Mouse (Mus musculus): ENCODE data around the gene Dnajb4. TPM values are rescaled to one million over a fixed set of nuclear protein-coding genes. Genes with fewer than 3 reads are reported as not detected.
A peak's percentile ranks its signal among the peaks of the same experiment; 100 is the strongest.

Dnajb4 gene
- polyA plus RNA-seq, 1 experiment from 2014 or later = 26.6 TPM

GRCm38 (mm10) chr3:152159321-152159720 lies 50.8 kb downstream of the Dnajb4 start:
- no peaks in the 10 kb centered on the region for H3K9me3 ChIP-seq (ENCODE audit: control insufficient read depth, low read length)
- no peaks in the 10 kb centered on the region for H3K4me1 ChIP-seq (ENCODE audit: control insufficient read depth, insufficient read depth, low read length)
- no peak overlapping the region for H3K4me2 ChIP-seq
- H3K27me3 ChIP-seq (ENCODE audit: control insufficient read depth, insufficient read depth, low read length) = no peaks in the 10 kb centered on the region
- DNase-seq (ENCODE audit: low spot score, missing footprints) (no peak), ATAC-seq (ENCODE audit: low FRiP score) (0 out of 2 replicates have a peak, but pooled peaks have one; percentile 31)
- H3K9ac ChIP-seq (ENCODE audit: low read length) = no peak overlapping the region
- no peak overlapping the region for H3K27ac ChIP-seq (ENCODE audit: low read depth, low read length)
- no peaks in the 10 kb centered on the region for H3K36me3 ChIP-seq (ENCODE audit: control insufficient read depth, insufficient read depth, low read length)
- no peak overlapping the region for H3K4me3 ChIP-seq (ENCODE audit: low read depth, low read length)

- no peaks in the 10 kb centered on the region for H3K36me3 ChIP-seq (ENCODE audit: control insufficient read depth, insufficient read depth, low read length)
- H3K4me2 ChIP-seq = no peak overlapping the region
- H3K4me1 ChIP-seq (ENCODE audit: control insufficient read depth, insufficient read depth, low read length) = no peaks in the 10 kb centered on the region
- H3K4me3 ChIP-seq (ENCODE audit: low read depth, low read length) = no peak overlapping the region
- no peak overlapping the region for H3K9ac ChIP-seq (ENCODE audit: low read length)
- ATAC-seq (ENCODE audit: low FRiP score) (peak; percentile 68; the same call in 1 of the 2 replicates), DNase-seq (ENCODE audit: low spot score, missing footprints) (no peak)
- H3K27ac ChIP-seq (ENCODE audit: low read depth, low read length) = no peak overlapping the region
- no peaks in the 10 kb centered on the region for H3K27me3 ChIP-seq (ENCODE audit: control insufficient read depth, insufficient read depth, low read length)
- 73% methylated on average over 10 of the region's 10 CpGs for WGBS
- no peaks in the 10 kb centered on the region for H3K9me3 ChIP-seq (ENCODE audit: control insufficient read depth, low read length)
Observed at GRCm38 (mm10) chr3:152158344-152159291, 51.5 kb downstream of the Dnajb4 start.

GRCm38 (mm10) chr3:152156816-152157496 lies 53.1 kb downstream of the Dnajb4 start:
- 57% methylated on average over 23 of the region's 23 CpGs for WGBS
- Histone ChIP-seq H3K4me1 (ENCODE audit: control insufficient read depth, insufficient read depth, low read length) (no peaks in the 10 kb centered on the region), H3K27ac (ENCODE audit: low read depth, low read length) (no peak overlapping the region), H3K36me3 (ENCODE audit: control insufficient read depth, insufficient read depth, low read length) (no peaks in the 10 kb centered on the region), H3K9ac (ENCODE audit: low read length) (no peak overlapping the region), H3K4me2 (no peak overlapping the region), H3K9me3 (ENCODE audit: control insufficient read depth, low read length) (no peaks in the 10 kb centered on the region), H3K27me3 (ENCODE audit: control insufficient read depth, insufficient read depth, low read length) (no peaks in the 10 kb centered on the region), H3K4me3 (ENCODE audit: low read depth, low read length) (no peak overlapping the region)
- ATAC-seq (ENCODE audit: low FRiP score) (no peak), DNase-seq (ENCODE audit: low spot score, missing footprints) (no peak)

GRCm38 (mm10) chr3:152155296-152155948 lies 54.7 kb downstream of the Dnajb4 start:
- H3K4me2 ChIP-seq = no peak overlapping the region
- ATAC-seq (ENCODE audit: low FRiP score) (no peak), DNase-seq (ENCODE audit: low spot score, missing footprints) (no peak)
- H3K4me3 ChIP-seq (ENCODE audit: low read depth, low read length) = no peak overlapping the region
- no peaks in the 10 kb centered on the region for H3K9me3 ChIP-seq (ENCODE audit: control insufficient read depth, low read length)
- H3K4me1 ChIP-seq (ENCODE audit: control insufficient read depth, insufficient read depth, low read length) = no peaks in the 10 kb centered on the region
- H3K27me3 ChIP-seq (ENCODE audit: control insufficient read depth, insufficient read depth, low read length) = no peaks in the 10 kb centered on the region
- H3K9ac ChIP-seq (ENCODE audit: low read length) = no peak overlapping the region
- no peak overlapping the region for H3K27ac ChIP-seq (ENCODE audit: low read depth, low read length)
- H3K36me3 ChIP-seq (ENCODE audit: control insufficient read depth, insufficient read depth, low read length) = no peaks in the 10 kb centered on the region
- 59% methylated on average over 11 of the region's 11 CpGs for WGBS

GRCm38 (mm10) chr3:152154095-152154494 lies 56.0 kb downstream of the Dnajb4 start:
- Histone ChIP-seq H3K27me3 (ENCODE audit: control insufficient read depth, insufficient read depth, low read length) (no peaks in the 10 kb centered on the region), H3K36me3 (ENCODE audit: control insufficient read depth, insufficient read depth, low read length) (no peaks in the 10 kb centered on the region), H3K4me2 (no peak overlapping the region), H3K9ac (ENCODE audit: low read length) (no peak overlapping the region), H3K4me3 (ENCODE audit: low read depth, low read length) (no peak overlapping the region), H3K27ac (ENCODE audit: low read depth, low read length) (no peak overlapping the region), H3K9me3 (ENCODE audit: control insufficient read depth, low read length) (no peaks in the 10 kb centered on the region), H3K4me1 (ENCODE audit: control insufficient read depth, insufficient read depth, low read length) (no peaks in the 10 kb centered on the region)
- no peak for DNase-seq (ENCODE audit: low spot score, missing footprints)
- WGBS = 93% methylated on average over 5 of the region's 5 CpGs
- ATAC-seq (ENCODE audit: low FRiP score) = no peak

- DNase-seq (ENCODE audit: low spot score, missing footprints) = no peak
- Histone ChIP-seq H3K27me3 (ENCODE audit: control insufficient read depth, insufficient read depth, low read length) (no peaks in the 10 kb centered on the region), H3K4me2 (no peak overlapping the region), H3K27ac (ENCODE audit: low read depth, low read length) (no peak overlapping the region), H3K9ac (ENCODE audit: low read length) (no peak overlapping the region), H3K4me1 (ENCODE audit: control insufficient read depth, insufficient read depth, low read length) (no peaks in the 10 kb centered on the region), H3K36me3 (ENCODE audit: control insufficient read depth, insufficient read depth, low read length) (no peaks in the 10 kb centered on the region), H3K4me3 (ENCODE audit: low read depth, low read length) (no peak overlapping the region), H3K9me3 (ENCODE audit: control insufficient read depth, low read length) (no peaks in the 10 kb centered on the region)
- 91% methylated on average over 2 of the region's 2 CpGs for WGBS
- peak; percentile 34; the same call in 1 of the 2 replicates for ATAC-seq (ENCODE audit: low FRiP score)
Observed at GRCm38 (mm10) chr3:152153152-152153551, 57.0 kb downstream of the Dnajb4 start.

GRCm38 (mm10) chr3:152152483-152152804 lies 57.7 kb downstream of the Dnajb4 start:
- ATAC-seq (ENCODE audit: low FRiP score) (no peak), DNase-seq (ENCODE audit: low spot score, missing footprints) (no peak)
- WGBS = 90% methylated on average over 1 of the region's 1 CpGs
- Histone ChIP-seq H3K36me3 (ENCODE audit: control insufficient read depth, insufficient read depth, low read length) (no peaks in the 10 kb centered on the region), H3K27ac (ENCODE audit: low read depth, low read length) (no peak overlapping the region), H3K4me1 (ENCODE audit: control insufficient read depth, insufficient read depth, low read length) (no peaks in the 10 kb centered on the region), H3K9ac (ENCODE audit: low read length) (no peak overlapping the region), H3K9me3 (ENCODE audit: control insufficient read depth, low read length) (no peaks in the 10 kb centered on the region), H3K4me3 (ENCODE audit: low read depth, low read length) (no peak overlapping the region), H3K27me3 (ENCODE audit: control insufficient read depth, insufficient read depth, low read length) (no peaks in the 10 kb centered on the region), H3K4me2 (no peak overlapping the region)

GRCm38 (mm10) chr3:152151725-152152482 lies 58.2 kb downstream of the Dnajb4 start:
- Histone ChIP-seq H3K27me3 (ENCODE audit: control insufficient read depth, insufficient read depth, low read length) (no peaks in the 10 kb centered on the region), H3K9ac (ENCODE audit: low read length) (no peak overlapping the region), H3K36me3 (ENCODE audit: control insufficient read depth, insufficient read depth, low read length) (no peaks in the 10 kb centered on the region), H3K4me2 (peak overlapping the region; percentile 23; the same call in 1 of the 2 replicates), H3K4me1 (ENCODE audit: control insufficient read depth, insufficient read depth, low read length) (no peaks in the 10 kb centered on the region), H3K9me3 (ENCODE audit: control insufficient read depth, low read length) (no peaks in the 10 kb centered on the region), H3K4me3 (ENCODE audit: low read depth, low read length) (no peak overlapping the region), H3K27ac (ENCODE audit: low read depth, low read length) (no peak overlapping the region)
- ATAC-seq (ENCODE audit: low FRiP score) (peak; percentile 51; the same call in 1 of the 2 replicates), DNase-seq (ENCODE audit: low spot score, missing footprints) (peak; percentile 87)
- 70% methylated on average over 21 of the region's 29 CpGs for WGBS

Measured in midbrain, embryonic 11.5 days (tissue).